Mouse (Mus musculus) liver, postnatal 0 days (tissue): Measurements from ENCODE around the gene Sppl3.

Experiments used
- CTCF ChIP-seq: sonication (generic); IDR thresholded peaks from 2 replicates; pipeline ENCODE4 v1.5.1; 2016; ENCODE audit warnings: antibody characterized with exemption, low read depth
- EP300 ChIP-seq: IDR thresholded peaks from 2 replicates; pipeline ENCODE4 v1.6.1; 2016; ENCODE audit warnings: antibody characterized with exemption, low read depth, mild to moderate bottlenecking

DNA sequence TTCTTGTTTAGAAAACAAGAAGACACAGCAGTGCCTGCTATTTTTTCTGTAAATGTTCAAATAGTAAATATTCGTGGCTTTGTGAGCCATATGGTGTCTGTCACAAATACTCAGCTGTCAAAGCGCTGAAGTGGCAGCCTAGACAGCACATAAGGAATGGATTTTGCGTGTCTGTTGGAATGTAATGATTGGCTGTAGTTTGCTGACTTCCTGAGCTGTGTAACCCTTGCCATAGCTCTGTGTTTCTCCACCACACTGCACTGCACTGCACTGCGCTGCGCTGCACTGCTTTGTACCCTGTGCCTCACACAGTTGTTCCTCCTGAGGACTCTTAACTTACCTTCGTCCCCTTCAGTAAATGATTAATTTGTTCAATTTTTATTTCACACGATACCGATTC lies 41.6 kb downstream of the Sppl3 start:
- no peak for TF ChIP-seq CTCF
- no peak for TF ChIP-seq EP300
